Mouse (Mus musculus) testis, postnatal 10 days (tissue): ENCODE measurements around the gene Mmp17.
"Not testable (repeated sequence)": the region's sequence is repeated elsewhere in the genome, so short reads cannot be mapped to it uniquely, and the experiment has no call there.

ENCODE experiments used
- DNase-seq: peaks from one replicate; pipeline ENCODE4 v3.0.0; 2021; ENCODE audit warnings: low spot score

Gene Mmp17

DNA sequence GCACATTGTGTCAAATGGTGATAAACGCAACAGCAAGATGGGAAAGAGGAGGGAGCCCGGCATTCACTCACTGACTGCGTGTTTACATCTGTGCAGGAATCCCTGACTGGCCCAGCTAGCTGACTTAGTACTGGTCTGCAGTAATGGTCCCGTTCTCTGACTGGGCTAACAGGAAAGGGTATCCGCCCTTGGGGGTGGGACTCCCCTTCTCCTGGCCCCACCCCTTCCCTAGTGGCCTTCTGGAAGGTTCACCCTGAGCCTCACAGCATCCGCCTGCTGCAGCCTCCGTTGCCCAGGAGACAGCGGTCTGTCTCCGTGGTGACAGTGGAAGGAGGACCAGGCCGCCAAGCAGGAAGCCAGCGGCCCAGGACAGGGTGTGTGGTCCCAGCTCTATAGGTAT is 6.9 kb downstream of the Mmp17 start:
- DNase-seq: peak; percentile 51

DNA sequence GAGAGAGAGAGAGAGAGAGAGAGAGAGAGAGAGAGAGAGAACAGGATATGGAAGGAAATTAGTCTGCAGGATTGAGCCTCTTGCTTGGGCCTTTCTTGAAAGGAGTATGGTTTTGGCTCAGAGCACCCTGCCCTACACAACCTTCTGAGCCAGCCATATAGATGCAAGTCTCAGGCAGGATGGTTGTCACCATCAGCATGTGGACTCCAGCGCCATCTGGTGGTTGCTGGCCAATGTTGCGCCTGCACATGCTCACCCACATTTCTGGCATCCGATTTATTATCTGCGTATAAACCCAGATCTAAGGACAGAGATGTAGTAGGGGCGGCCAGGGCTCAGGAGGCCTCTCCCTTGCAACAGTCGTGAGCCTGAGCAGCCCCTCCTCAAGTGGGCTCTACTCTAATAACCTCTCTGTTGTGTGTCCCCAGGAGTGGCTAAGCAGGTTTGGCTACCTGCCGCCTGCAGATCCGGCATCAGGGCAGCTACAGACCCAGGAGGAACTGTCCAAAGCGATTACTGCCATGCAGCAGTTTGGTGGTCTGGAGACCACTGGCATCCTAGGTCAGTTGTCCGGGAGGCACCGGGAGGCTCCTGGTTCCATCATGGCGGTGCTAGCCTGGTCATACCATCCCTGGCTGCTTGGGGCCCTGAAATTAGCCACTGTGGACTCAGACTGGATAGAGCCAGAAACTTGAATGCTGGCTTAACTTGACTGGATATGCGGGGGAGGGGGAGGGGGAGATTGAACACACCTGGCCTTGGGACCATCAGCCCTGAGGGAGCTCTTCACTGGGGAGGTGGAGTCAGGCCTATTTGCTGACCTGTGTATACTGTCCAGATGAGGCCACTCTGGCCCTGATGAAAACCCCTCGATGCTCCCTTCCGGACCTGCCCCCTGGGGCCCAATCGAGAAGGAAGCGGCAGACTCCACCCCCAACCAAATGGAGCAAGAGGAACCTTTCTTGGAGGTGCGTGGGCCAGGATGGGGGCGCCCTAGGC is 10.4 kb downstream of the Mmp17 start:
- DNase-seq: peak; percentile 94

- DNase-seq: peak; percentile 81
Observed at GRCm38 (mm10) chr5:129602071-129602487, 18.1 kb downstream of the Mmp17 start.

DNA sequence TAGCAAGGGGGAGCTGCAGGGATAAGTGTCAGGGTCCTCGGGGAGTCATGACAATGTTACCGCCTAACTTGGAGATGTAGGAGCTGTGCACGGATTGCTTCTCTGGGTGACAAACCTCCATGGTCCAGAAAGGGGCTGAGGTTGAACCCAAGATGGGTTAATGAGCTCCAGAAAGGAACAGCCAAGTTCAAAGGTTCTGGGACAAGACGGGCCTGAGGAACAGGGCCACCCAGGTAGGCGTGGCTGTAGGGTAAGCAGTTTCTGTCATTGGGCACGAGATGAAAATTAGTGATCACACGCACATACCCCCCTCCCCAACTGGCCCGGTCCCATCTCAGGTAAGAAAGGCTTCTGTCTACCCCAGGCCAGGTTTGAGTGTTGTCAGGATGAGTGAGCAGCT is 23.5 kb downstream of the Mmp17 start:
- no peak for DNase-seq

GRCm38 (mm10) chr5:129611060-129611459 is 27.1 kb downstream of the Mmp17 start:
- peak; percentile 87 for DNase-seq

- peak; percentile 27 for DNase-seq
Observed at GRCm38 (mm10) chr5:129620600-129620999, 36.6 kb downstream of the Mmp17 start.

DNA sequence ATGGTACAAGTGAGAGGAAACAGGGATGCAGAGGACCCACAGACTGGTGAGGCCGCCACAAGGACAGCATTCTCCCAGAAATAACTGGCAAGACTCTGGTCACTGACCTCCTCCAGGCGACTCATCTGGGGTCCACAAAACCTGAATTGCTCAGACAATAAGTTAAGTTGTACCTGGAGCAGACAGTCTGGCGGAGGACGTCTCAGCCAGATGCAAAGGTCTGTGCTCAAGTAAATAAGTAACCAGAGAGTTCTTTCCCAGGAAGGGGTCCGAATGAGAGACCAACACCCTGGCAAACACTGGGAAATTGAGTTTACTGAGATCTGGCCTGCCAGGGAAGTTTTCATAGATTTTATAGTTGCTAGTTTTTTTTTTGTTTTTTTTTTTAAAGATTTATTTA is 37.4 kb downstream of the Mmp17 start:
- DNase-seq: no peak

- peak; percentile 36 for DNase-seq
Observed at GRCm38 (mm10) chr5:129626099-129626498, 42.1 kb downstream of the Mmp17 start.

- not testable (repeated sequence) for DNase-seq
Observed at GRCm38 (mm10) chr5:129626586-129626985, 42.6 kb downstream of the Mmp17 start.

DNA sequence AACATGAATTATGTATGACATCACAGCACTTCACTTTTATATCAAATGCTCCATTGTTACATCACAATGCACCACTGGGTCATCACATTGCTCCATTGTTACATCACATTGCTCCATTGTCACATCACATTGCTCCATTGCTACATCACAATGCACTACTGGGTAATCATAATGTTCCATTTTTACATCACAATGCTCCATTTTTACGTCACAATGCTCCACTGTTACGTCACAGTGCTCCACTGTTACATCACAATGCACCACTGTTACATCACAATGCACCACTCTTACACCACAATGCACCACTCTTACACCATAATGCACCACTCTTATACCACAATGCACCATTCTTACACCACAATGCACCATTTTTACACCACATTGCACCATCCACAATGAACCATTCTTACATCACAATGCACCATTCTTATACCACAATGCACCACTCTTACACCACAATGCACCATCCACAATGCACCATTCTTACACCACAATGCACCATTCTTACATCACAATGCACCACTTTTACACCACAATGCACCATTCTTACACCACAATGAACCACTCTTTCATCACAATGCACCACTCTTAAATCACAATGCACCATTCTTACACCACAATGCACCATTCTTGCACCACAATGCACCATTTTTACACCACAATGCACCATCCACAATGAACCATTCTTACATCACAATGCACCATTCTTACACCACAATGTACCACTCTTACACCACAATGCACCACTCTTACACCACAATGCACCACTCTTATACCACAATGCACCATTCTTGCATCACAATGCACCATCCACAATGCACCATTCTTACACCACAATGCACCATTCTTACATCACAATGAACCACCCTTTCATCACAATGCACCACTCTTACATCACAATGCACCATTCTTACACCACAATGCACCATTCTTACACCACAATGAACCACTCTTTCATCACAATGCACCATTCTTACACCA is 48.6 kb downstream of the Mmp17 start:
- not testable (repeated sequence) for DNase-seq

DNA sequence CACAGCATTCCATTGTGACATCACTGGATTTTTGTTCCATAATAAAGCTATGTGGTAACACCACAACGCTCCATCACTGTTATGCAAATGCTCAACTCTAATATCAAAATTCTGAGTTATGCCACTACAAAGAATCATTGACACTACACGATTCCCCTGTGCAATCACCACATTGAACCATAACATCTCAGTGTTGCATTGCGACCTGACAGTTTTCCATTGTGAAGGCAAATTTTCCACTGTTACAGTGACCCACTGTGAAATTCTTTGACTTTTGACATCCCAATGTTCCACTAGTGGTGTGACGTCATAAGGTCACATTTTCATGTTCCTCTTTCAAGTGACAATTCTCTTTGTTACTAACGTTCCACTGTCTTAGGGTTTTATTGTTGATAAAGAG is 66.9 kb downstream of the Mmp17 start:
- DNase-seq: no peak

GRCm38 (mm10) chr5:129657016-129657415 is 73.0 kb downstream of the Mmp17 start:
- no peak for DNase-seq

DNA sequence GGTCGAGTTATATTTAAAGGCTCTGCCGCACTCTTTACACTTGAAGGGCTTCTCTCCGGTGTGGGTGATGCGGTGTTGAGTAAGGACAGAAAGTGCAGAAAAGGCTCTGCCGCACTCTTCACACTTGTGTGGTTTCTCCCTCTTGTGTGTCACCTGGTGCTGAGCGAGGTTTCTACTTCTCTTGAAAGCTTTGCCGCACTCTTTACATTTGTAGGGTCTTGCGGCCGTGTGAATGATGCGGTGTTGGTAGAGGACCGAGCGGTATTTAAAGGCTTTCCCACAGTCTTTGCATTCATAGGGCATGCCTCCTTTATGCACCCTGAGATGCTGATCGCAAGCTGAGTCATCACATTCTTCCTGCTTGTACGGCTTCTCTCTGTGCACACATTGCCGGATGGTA is 74.0 kb downstream of the Mmp17 start:
- DNase-seq: no peak
